Mouse (Mus musculus): ENCODE data around the gene Vwa8. TPM values are rescaled to one million over a fixed set of nuclear protein-coding genes. Genes with fewer than 3 reads are reported as not detected.

Gene Vwa8
- polyA plus RNA-seq, 1 experiment from 2014 or later: 15.5 TPM

- 54% methylated on average over 7 of the region's 7 CpGs for WGBS
- Histone ChIP-seq H3K4me2 (no peak overlapping the region), H3K4me1 (replicated peaks) (peaks cover 8% of the 10 kb centered on the region), H3K36me3 (no peaks in the 10 kb centered on the region), H3K4me3 (no peak overlapping the region), H3K9me3 (replicated peaks) (no peaks in the 10 kb centered on the region), H3K9ac (no peak overlapping the region), H3K27ac (no peak overlapping the region), H3K27me3 (no peaks in the 10 kb centered on the region)
- no peak for ATAC-seq (replicated peaks; ENCODE audit: insufficient number of reproducible peaks, insufficient read depth, low FRiP score, low read depth)
Measured at GRCm38 (mm10) chr14:79151711-79152110, 302.9 kb downstream of the Vwa8 start.

- WGBS: 76% methylated on average over 6 of the region's 6 CpGs
- no peak for ATAC-seq (replicated peaks; ENCODE audit: insufficient number of reproducible peaks, insufficient read depth, low FRiP score, low read depth)
- no peak overlapping the region for H3K4me3 ChIP-seq
- H3K9me3 ChIP-seq (replicated peaks): no peaks in the 10 kb centered on the region
- H3K27ac ChIP-seq: no peak overlapping the region
- no peaks in the 10 kb centered on the region for H3K27me3 ChIP-seq
- H3K4me2 ChIP-seq: no peak overlapping the region
- H3K9ac ChIP-seq: no peak overlapping the region
- H3K36me3 ChIP-seq: no peaks in the 10 kb centered on the region
- peaks cover 25% of the 10 kb centered on the region for H3K4me1 ChIP-seq (replicated peaks)
Measured at GRCm38 (mm10) chr14:79153896-79154295, 305.0 kb downstream of the Vwa8 start.

- whole genome bisulfite sequencing: 68% methylated on average over 11 of the region's 11 CpGs
- no peak overlapping the region for H3K27ac ChIP-seq
- no peak for ATAC-seq (replicated peaks; ENCODE audit: insufficient number of reproducible peaks, insufficient read depth, low FRiP score, low read depth)
Measured at GRCm38 (mm10) chr14:79154961-79155360, 306.1 kb downstream of the Vwa8 start.

GRCm38 (mm10) chr14:79156526-79157411 lies 307.9 kb downstream of the Vwa8 start:
- ATAC-seq (replicated peaks; ENCODE audit: insufficient number of reproducible peaks, insufficient read depth, low FRiP score, low read depth): no peak
- H3K4me3 ChIP-seq: no peak overlapping the region
- no peaks in the 10 kb centered on the region for H3K27me3 ChIP-seq
- H3K4me2 ChIP-seq: peak overlapping the region; percentile 33
- no peaks in the 10 kb centered on the region for H3K9me3 ChIP-seq (replicated peaks)
- 49% methylated on average over 10 of the region's 10 CpGs for WGBS
- H3K27ac ChIP-seq: peak overlapping the region; percentile 58
- 0 out of 2 replicates have a peak overlapping the region, but pooled peaks have one; percentile 1 for H3K9ac ChIP-seq
- peaks cover 24% of the 10 kb centered on the region for H3K4me1 ChIP-seq (replicated peaks)
- no peaks in the 10 kb centered on the region for H3K36me3 ChIP-seq

More at GRCm38 (mm10) chr14:79154961-79155360, 306.1 kb downstream of the Vwa8 start:
- no peak overlapping the region for H3K4me3 ChIP-seq
- H3K9ac ChIP-seq: no peak overlapping the region
- no peak overlapping the region for H3K4me2 ChIP-seq
- H3K36me3 ChIP-seq: no peaks in the 10 kb centered on the region
- no peaks in the 10 kb centered on the region for H3K9me3 ChIP-seq (replicated peaks)
- no peaks in the 10 kb centered on the region for H3K27me3 ChIP-seq
- peaks cover 25% of the 10 kb centered on the region for H3K4me1 ChIP-seq (replicated peaks)

GRCm38 (mm10) chr14:79157451-79158218 lies 308.8 kb downstream of the Vwa8 start:
- 17% methylated on average over 16 of the region's 17 CpGs for WGBS
- H3K4me2 ChIP-seq: peak overlapping the region; percentile 33
- peaks cover 23% of the 10 kb centered on the region for H3K4me1 ChIP-seq (replicated peaks)
- no peaks in the 10 kb centered on the region for H3K27me3 ChIP-seq
- ATAC-seq (replicated peaks; ENCODE audit: insufficient number of reproducible peaks, insufficient read depth, low FRiP score, low read depth): peak; percentile 76
- no peaks in the 10 kb centered on the region for H3K9me3 ChIP-seq (replicated peaks)
- no peaks in the 10 kb centered on the region for H3K36me3 ChIP-seq
- H3K9ac ChIP-seq: 0 out of 2 replicates have a peak overlapping the region, but pooled peaks have one; percentile 1
- H3K4me3 ChIP-seq: no peak overlapping the region
- peak overlapping the region; percentile 58 for H3K27ac ChIP-seq

- Histone ChIP-seq H3K27me3 (no peaks in the 10 kb centered on the region), H3K36me3 (no peaks in the 10 kb centered on the region), H3K27ac (peak overlapping the region; percentile 58), H3K4me1 (replicated peaks) (peaks cover 23% of the 10 kb centered on the region), H3K9me3 (replicated peaks) (no peaks in the 10 kb centered on the region), H3K4me3 (no peak overlapping the region), H3K4me2 (no peak overlapping the region; the same call in 1 of the 2 replicates), H3K9ac (no peak overlapping the region)
- WGBS: 74% methylated on average over 12 of the region's 12 CpGs
- no peak for ATAC-seq (replicated peaks; ENCODE audit: insufficient number of reproducible peaks, insufficient read depth, low FRiP score, low read depth)
Measured at GRCm38 (mm10) chr14:79158219-79158521, 309.3 kb downstream of the Vwa8 start.

- no peak overlapping the region for H3K4me3 ChIP-seq
- H3K4me2 ChIP-seq: no peak overlapping the region
- ATAC-seq (replicated peaks; ENCODE audit: insufficient number of reproducible peaks, insufficient read depth, low FRiP score, low read depth): no peak
- H3K4me1 ChIP-seq (replicated peaks): peaks cover 23% of the 10 kb centered on the region
- H3K27ac ChIP-seq: peak overlapping the region; percentile 58; the same call in 1 of the 2 replicates
- H3K9me3 ChIP-seq (replicated peaks): no peaks in the 10 kb centered on the region
- no peaks in the 10 kb centered on the region for H3K27me3 ChIP-seq
- 82% methylated on average over 4 of the region's 4 CpGs for WGBS
- no peak overlapping the region for H3K9ac ChIP-seq
- H3K36me3 ChIP-seq: no peaks in the 10 kb centered on the region
Measured at GRCm38 (mm10) chr14:79158673-79159200, 309.9 kb downstream of the Vwa8 start.

GRCm38 (mm10) chr14:79159451-79159850 lies 310.6 kb downstream of the Vwa8 start:
- no peaks in the 10 kb centered on the region for H3K9me3 ChIP-seq (replicated peaks)
- no peaks in the 10 kb centered on the region for H3K36me3 ChIP-seq
- H3K27ac ChIP-seq: no peak overlapping the region
- H3K27me3 ChIP-seq: no peaks in the 10 kb centered on the region
- H3K9ac ChIP-seq: no peak overlapping the region
- H3K4me1 ChIP-seq (replicated peaks): peaks cover 23% of the 10 kb centered on the region
- 88% methylated on average over 8 of the region's 8 CpGs for WGBS
- H3K4me3 ChIP-seq: no peak overlapping the region
- H3K4me2 ChIP-seq: no peak overlapping the region
- no peak for ATAC-seq (replicated peaks; ENCODE audit: insufficient number of reproducible peaks, insufficient read depth, low FRiP score, low read depth)

- Histone ChIP-seq H3K9ac (no peak overlapping the region), H3K4me3 (no peak overlapping the region), H3K4me2 (no peak overlapping the region), H3K36me3 (no peaks in the 10 kb centered on the region; the same call in 1 of the 2 replicates), H3K27me3 (no peaks in the 10 kb centered on the region), H3K9me3 (replicated peaks) (no peaks in the 10 kb centered on the region), H3K27ac (no peak overlapping the region), H3K4me1 (replicated peaks) (peaks cover 19% of the 10 kb centered on the region)
- 77% methylated on average over 10 of the region's 10 CpGs for WGBS
- no peak for ATAC-seq (replicated peaks; ENCODE audit: insufficient number of reproducible peaks, insufficient read depth, low FRiP score, low read depth)
Measured at GRCm38 (mm10) chr14:79160486-79160885, 311.6 kb downstream of the Vwa8 start.

- H3K4me3 ChIP-seq: no peak overlapping the region
- no peak overlapping the region for H3K9ac ChIP-seq
- H3K27me3 ChIP-seq: no peaks in the 10 kb centered on the region
- no peak overlapping the region for H3K27ac ChIP-seq
- 88% methylated on average over 7 of the region's 7 CpGs for WGBS
- H3K4me2 ChIP-seq: no peak overlapping the region
- peaks cover under 1% of the 10 kb centered on the region; the same call in 1 of the 2 replicates for H3K36me3 ChIP-seq
- ATAC-seq (replicated peaks; ENCODE audit: insufficient number of reproducible peaks, insufficient read depth, low FRiP score, low read depth): no peak
- H3K9me3 ChIP-seq (replicated peaks): no peaks in the 10 kb centered on the region
- peaks cover 19% of the 10 kb centered on the region for H3K4me1 ChIP-seq (replicated peaks)
Measured at GRCm38 (mm10) chr14:79160966-79161365, 312.1 kb downstream of the Vwa8 start.

GRCm38 (mm10) chr14:79161741-79162140 lies 312.9 kb downstream of the Vwa8 start:
- Histone ChIP-seq H3K9ac (no peak overlapping the region), H3K4me2 (no peak overlapping the region), H3K4me3 (no peak overlapping the region), H3K9me3 (replicated peaks) (no peaks in the 10 kb centered on the region), H3K27ac (no peak overlapping the region), H3K27me3 (no peaks in the 10 kb centered on the region), H3K36me3 (peaks cover 3% of the 10 kb centered on the region; the same call in 1 of the 2 replicates), H3K4me1 (replicated peaks) (peaks cover 17% of the 10 kb centered on the region)
- 64% methylated on average over 9 of the region's 9 CpGs for WGBS
- ATAC-seq (replicated peaks; ENCODE audit: insufficient number of reproducible peaks, insufficient read depth, low FRiP score, low read depth): no peak

All from heart, embryonic 15.5 days (tissue).